Mouse (Mus musculus) megakaryocyte, embryonic 14.5 days (primary cell): ENCODE measurements around the gene Sncg. TPM values are rescaled to one million over a fixed set of nuclear protein-coding genes. Genes with fewer than 3 reads are reported as not detected.
"Not testable (repeated sequence)": the region's sequence is repeated elsewhere in the genome, so short reads cannot be mapped to it uniquely, and the experiment has no call there.

Experiments used
- H3K27me3 ChIP-seq: replicated peaks from 2 replicates; pipeline ENCODE3; 2012; ENCODE audit warnings: inconsistent platforms
- H3K36me3 ChIP-seq: replicated peaks from 2 replicates; pipeline ENCODE3; 2012; ENCODE audit warnings: low read length, inconsistent platforms, mixed read lengths
- H3K4me1 ChIP-seq: 2 replicates; pipeline ENCODE4 v1.6.1; 2012; ENCODE audit warnings: inconsistent platforms
- H3K4me3 ChIP-seq: replicated peaks from 2 replicates; pipeline ENCODE3; 2012; ENCODE audit warnings: moderate library complexity, mild to moderate bottlenecking, inconsistent platforms
- H3K9me3 ChIP-seq: 2 replicates; pipeline ENCODE4 v1.6.1; 2012; ENCODE audit warnings: inconsistent platforms
- FLI1 ChIP-seq: IDR thresholded peaks from 2 replicates; pipeline ENCODE4 v1.6.1; 2012; ENCODE audit warnings: low read length, inconsistent platforms, mixed read lengths
- GATA1 ChIP-seq: IDR thresholded peaks from 3 replicates; pipeline ENCODE4 v1.6.1; 2012; ENCODE audit warnings: mixed read lengths, low read length, inconsistent platforms, borderline replicate concordance
- polyA plus RNA-seq: library from polyadenylated mRNA; stranded (reverse); fragments of >175 nt; gene quantifications from 2 replicates; pipeline ENCODE4 v1.2.3, GENCODE M21; 2012; ENCODE audit warnings: low replicate concordance; ENCODE audit not compliant: insufficient read depth

Gene Sncg
- polyA plus RNA-seq, 1 experiment = not detected

DNA sequence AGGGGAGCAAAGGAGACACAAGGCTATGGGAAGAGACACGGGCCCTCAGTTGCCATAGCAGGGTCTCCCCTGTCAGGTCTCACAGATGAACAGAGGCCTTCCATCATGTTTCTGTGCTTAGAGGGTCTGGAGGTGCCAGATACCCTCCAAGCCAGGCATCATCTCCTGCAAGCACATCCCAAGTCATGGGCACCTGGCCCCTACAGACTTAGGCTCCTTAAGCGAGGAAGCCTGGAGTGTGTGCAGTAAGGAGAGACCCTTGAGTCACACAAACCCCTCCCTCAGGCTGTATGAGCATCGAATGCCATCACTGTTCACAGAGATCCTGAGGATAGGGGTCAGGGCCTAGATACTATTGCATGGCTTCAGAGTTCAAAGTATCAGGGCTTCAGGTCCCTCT is 3.7 kb downstream of the Sncg start:
- peaks cover under 1% of the 10 kb centered on the region for H3K9me3 ChIP-seq
- H3K27me3 ChIP-seq = peaks cover 27% of the 10 kb centered on the region
- H3K4me1 ChIP-seq = no peaks in the 10 kb centered on the region
- H3K36me3 ChIP-seq = no peaks in the 10 kb centered on the region
- TF ChIP-seq GATA1 (no peak), FLI1 (no peak)
- no peak overlapping the region for H3K4me3 ChIP-seq

GRCm38 (mm10) chr14:34370203-34370602 is 4.4 kb downstream of the Sncg start:
- H3K4me1 ChIP-seq = no peaks in the 10 kb centered on the region
- H3K9me3 ChIP-seq = peaks cover 8% of the 10 kb centered on the region
- no peaks in the 10 kb centered on the region for H3K36me3 ChIP-seq
- peaks cover 25% of the 10 kb centered on the region for H3K27me3 ChIP-seq
- TF ChIP-seq GATA1 (no peak), FLI1 (no peak)
- H3K4me3 ChIP-seq = no peak overlapping the region

DNA sequence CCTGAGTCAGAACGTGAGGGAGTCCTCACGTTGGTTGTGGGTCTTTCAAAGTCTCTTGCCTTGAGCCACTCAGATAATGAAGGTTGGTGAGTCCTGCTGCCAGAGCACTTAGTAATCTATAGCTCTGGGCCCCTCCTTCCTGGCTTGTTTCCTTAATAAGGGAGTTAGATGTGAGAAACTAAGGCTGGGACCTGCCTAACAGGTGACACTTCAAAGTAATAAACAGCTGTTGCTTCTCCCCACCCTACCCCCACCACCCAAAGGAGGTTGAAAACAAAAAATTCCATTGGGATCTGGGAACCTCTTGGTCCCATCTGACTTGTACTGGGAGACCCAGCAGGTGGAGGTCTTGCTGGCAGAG is 9.5 kb downstream of the Sncg start:
- peaks cover 25% of the 10 kb centered on the region for H3K9me3 ChIP-seq
- H3K27me3 ChIP-seq = peaks cover 21% of the 10 kb centered on the region
- no peaks in the 10 kb centered on the region for H3K36me3 ChIP-seq
- H3K4me1 ChIP-seq = peaks cover 9% of the 10 kb centered on the region
- no peak overlapping the region for H3K4me3 ChIP-seq
- no peak for TF ChIP-seq GATA1
- no peak for TF ChIP-seq FLI1

DNA sequence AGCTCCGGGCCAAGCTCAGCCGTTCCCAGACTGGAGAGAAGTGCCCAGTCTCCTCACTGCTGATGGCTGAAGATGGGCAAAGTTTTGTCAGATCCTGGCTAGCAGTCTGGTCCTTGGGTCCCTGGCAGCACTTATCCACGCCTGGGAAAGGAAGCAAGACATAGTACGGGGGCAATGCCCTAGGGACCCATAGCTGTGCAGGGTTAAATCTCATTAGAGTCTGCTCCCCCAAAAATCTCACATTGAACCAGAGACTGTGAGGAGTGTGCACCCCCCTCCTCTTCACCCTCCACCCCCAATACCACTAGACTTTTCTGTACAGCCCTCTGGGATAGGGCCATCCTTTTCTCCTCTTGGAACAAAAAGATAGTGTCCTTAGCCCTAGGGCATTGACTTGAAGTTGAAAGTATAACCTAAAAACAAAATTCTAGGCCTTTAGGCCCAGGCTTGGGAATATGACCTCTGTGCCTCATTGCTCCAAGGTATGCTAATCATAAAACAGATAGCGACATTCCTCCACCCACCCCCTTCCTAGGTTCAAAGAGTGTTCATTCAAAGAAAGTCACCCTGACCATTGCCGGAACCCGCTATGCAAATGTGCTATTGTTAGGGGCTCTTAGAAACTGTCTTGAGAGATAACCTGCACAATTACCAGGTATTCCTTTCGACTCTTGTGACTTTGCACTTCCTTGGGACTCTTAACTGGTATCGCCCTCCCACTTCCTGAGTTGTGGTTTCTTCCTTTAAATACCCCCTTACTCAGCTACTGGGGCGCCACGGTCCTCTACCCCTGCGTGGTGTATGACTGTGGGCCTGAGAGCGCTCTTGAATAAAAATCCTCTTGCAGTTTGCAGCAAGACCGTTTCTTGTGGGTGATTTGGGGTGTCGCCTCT is 10.1 kb downstream of the Sncg start:
- H3K27me3 ChIP-seq = peaks cover 23% of the 10 kb centered on the region
- H3K4me3 ChIP-seq, H3K36me3 ChIP-seq, H3K4me1 ChIP-seq: not testable (repeated sequence)
- peaks cover 25% of the 10 kb centered on the region for H3K9me3 ChIP-seq

DNA sequence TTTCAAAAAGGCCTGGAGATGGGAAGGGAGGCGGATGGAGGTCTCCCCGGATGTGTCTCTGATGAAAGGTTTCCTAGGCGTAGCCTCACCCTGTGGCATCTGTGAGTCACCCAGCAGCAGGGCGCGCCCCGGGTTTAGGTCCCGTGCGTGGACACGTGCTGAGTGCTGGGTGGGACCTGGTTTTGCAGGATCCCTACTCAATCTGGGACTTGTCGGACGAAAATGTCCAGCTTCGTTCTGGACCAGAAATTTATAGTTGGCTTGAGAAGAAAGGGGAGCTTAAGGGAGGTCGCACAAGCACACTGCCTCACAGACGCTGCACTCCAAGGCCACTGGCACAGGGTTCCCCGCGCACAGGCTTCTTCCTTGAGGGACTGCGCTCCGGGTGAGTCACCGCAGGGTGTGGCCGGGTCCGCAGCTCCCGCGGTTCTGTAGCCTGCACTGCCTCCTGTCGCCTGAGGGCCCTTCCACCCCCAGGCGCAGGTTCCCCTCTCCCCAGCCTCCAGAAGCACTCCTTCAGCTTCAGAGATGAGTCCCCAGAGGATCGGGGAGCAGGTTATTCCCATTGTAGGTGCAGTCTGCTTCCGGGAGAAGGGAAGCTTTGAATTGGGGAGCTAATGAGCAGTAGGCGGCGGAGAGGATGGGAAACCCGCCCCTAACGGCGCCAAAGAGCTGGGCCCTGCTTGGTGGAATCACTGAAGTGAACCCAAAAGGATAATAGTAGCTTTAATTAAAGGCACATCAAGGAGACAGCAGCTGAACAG is 10.9 kb downstream of the Sncg start:
- H3K4me1 ChIP-seq = peaks cover 9% of the 10 kb centered on the region
- H3K4me3 ChIP-seq = peak overlapping the region; percentile 87
- peaks cover 25% of the 10 kb centered on the region for H3K9me3 ChIP-seq
- no peaks in the 10 kb centered on the region for H3K36me3 ChIP-seq
- TF ChIP-seq FLI1 (no peak), GATA1 (no peak)
- peaks cover 25% of the 10 kb centered on the region for H3K27me3 ChIP-seq

DNA sequence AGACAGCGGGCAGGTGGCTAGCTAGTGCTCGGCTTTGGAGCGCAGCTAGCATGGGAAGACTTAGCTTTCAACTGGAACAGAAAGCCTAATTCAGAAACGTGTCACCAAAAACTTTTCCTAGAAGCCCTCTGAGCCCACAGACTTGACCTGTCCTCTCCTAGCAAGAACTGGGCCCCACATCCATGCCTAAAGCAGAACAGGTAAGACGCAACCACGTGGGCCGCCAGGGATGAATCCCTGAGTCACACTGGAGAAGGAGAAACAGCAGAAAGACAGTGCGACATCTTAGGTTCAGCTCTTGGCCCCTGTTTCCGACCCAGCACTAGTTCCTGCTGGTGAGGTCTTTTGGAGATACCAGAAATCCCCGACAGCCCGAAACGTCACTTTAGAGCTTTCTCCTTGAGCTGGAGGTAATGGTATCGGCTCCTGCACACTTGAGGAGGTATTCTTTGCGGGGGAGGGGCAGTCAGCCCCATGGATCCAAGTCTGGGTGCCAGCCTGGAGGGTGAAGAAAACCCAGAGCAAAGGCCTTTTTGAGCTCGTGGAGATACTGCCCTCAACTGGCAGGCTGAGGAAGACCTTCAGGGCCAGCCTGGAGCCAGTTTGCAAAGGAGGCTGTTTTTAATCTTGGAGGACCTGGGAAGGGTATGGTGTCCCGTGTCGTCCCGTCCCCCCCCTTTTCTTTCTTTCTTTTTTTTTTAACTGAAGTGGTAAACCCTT is 11.7 kb downstream of the Sncg start:
- Histone ChIP-seq H3K4me3 (no peak overlapping the region), H3K4me1 (peaks cover 9% of the 10 kb centered on the region), H3K27me3 (peaks cover 31% of the 10 kb centered on the region), H3K36me3 (no peaks in the 10 kb centered on the region), H3K9me3 (peaks cover 25% of the 10 kb centered on the region)
- TF ChIP-seq FLI1 (no peak), GATA1 (no peak)

GRCm38 (mm10) chr14:34362135-34362534 is 12.5 kb downstream of the Sncg start:
- Histone ChIP-seq H3K4me3 (no peak overlapping the region), H3K36me3 (no peaks in the 10 kb centered on the region), H3K9me3 (peaks cover 25% of the 10 kb centered on the region), H3K27me3 (peaks cover 38% of the 10 kb centered on the region), H3K4me1 (peaks cover 9% of the 10 kb centered on the region)
- TF ChIP-seq FLI1 (no peak), GATA1 (no peak)

GRCm38 (mm10) chr14:34360251-34360650 is 14.3 kb downstream of the Sncg start:
- TF ChIP-seq FLI1 (no peak), GATA1 (no peak)
- H3K4me3 ChIP-seq = no peak overlapping the region
- H3K36me3 ChIP-seq = no peaks in the 10 kb centered on the region

GRCm38 (mm10) chr14:34359676-34360244 is 14.8 kb downstream of the Sncg start:
- Histone ChIP-seq H3K27me3 (peaks cover 45% of the 10 kb centered on the region), H3K36me3 (no peaks in the 10 kb centered on the region), H3K4me3 (no peak overlapping the region), H3K9me3 (peaks cover 13% of the 10 kb centered on the region), H3K4me1 (peaks cover 9% of the 10 kb centered on the region)
- TF ChIP-seq GATA1 (no peak), FLI1 (no peak)

More at GRCm38 (mm10) chr14:34360251-34360650, 14.3 kb downstream of the Sncg start:
- Histone ChIP-seq H3K9me3 (peaks cover 17% of the 10 kb centered on the region), H3K27me3 (peaks cover 43% of the 10 kb centered on the region), H3K4me1 (peaks cover 9% of the 10 kb centered on the region)
